Mouse (Mus musculus): ENCODE measurements around the gene Catsper2.

Catsper2 gene

DNA sequence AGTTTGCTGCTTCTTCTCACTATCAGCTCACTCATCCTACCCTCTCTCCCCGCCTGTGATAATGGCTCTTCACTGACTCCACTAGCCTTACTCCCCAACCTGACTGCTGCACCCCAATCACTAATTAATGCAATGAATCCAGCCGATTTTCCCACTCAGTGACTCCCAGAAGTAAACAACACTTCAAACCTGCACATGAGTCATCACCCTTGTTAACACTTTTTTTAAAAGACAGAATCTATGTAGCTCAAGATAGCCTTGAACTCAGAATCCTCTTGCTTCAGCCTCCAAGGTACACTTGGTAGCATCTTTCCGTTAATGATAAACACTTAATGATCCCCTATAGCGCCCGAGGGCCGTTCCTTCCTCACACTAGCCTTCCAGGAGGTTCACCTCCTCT, 59.2 kb downstream of the Catsper2 start:
- DNase-seq (ENCODE audit: low spot score), result peak; percentile 16

DNA sequence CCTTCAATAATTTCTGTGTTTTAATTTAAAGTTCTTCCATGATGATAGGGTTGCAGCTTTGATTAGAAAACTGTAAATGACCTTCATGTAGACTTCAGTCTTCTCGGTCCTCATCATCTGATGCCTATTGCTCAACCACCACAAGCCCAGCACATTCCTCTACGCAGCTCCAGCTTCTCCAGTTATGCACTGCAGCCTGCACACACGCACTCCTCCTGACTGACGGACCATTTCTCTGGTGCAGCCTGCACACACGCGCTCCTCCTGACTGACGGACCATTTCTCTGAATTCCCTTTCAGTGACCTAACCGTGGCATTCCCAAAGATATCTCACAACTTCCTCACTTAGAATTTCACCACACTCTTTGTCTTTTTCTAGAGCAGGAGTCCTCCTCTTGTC, 60.4 kb downstream of the Catsper2 start:
- DNase-seq (ENCODE audit: low spot score), result no peak
